Mouse (Mus musculus): Measurements from ENCODE around the gene Rnaseh2b. TPM values are rescaled to one million over a fixed set of nuclear protein-coding genes. Genes with fewer than 3 reads are reported as not detected.

Rnaseh2b gene
- total and polyA plus RNA-seq, 3 experiments, result 21.2 to 63.7 (median 53.6) TPM

- TF ChIP-seq TBP (conservative IDR thresholded peaks at IDR 0.05; ENCODE audit: low read depth, low read length) (no peak), E2F4 (IDR thresholded peaks at IDR 0.05; ENCODE audit: insufficient replicate concordance, low read depth, low read length) (no peak), BHLHE40 (IDR thresholded peaks at IDR 0.05; ENCODE audit: low read depth, low read length) (0 out of 2 replicates have a peak, but pooled peaks have one; percentile 53), ELF1 (IDR thresholded peaks at IDR 0.05; ENCODE audit: low read depth, low read length) (no peak), NELFE (IDR thresholded peaks at IDR 0.05; ENCODE audit: low read depth, low read length) (no peak), SIN3A (IDR thresholded peaks at IDR 0.05; ENCODE audit: low read length) (no peak), CHD1 (IDR thresholded peaks at IDR 0.05; ENCODE audit: low read depth, low read length) (no peak), TCF12 (IDR thresholded peaks at IDR 0.05; ENCODE audit: low read depth, low read length) (no peak), JUN (IDR thresholded peaks at IDR 0.05; ENCODE audit: insufficient read depth, low read depth, low read length) (peak; percentile 35; the same call in 1 of the 2 replicates), IRF4 (IDR thresholded peaks at IDR 0.05; ENCODE audit: low read depth, low read length) (peak; percentile 61; the same call in 1 of the 2 replicates), MXI1 (IDR thresholded peaks at IDR 0.05; ENCODE audit: low read depth, low read length) (no peak; the same call in 1 of the 2 replicates), MEF2A (IDR thresholded peaks at IDR 0.05; ENCODE audit: borderline replicate concordance, low read depth, low read length) (no peak), NRF1 (IDR thresholded peaks at IDR 0.05; ENCODE audit: low read depth, low read length) (no peak), MAX (IDR thresholded peaks at IDR 0.05; ENCODE audit: low read length) (no peak), MYC (IDR thresholded peaks at IDR 0.05; ENCODE audit: low read depth, low read length) (no peak), ZMIZ1 (IDR thresholded peaks at IDR 0.05; ENCODE audit: low read depth, low read length) (0 out of 2 replicates have a peak, but pooled peaks have one; percentile 11), POLR2A (IDR thresholded peaks at IDR 0.05; ENCODE audit: low read depth, low read length) (no peak), ZC3H11A (IDR thresholded peaks at IDR 0.05; ENCODE audit: low read depth, low read length) (no peak), MAZ (IDR thresholded peaks at IDR 0.05; ENCODE audit: low read depth, low read length) (no peak)
These were observed 61.4 kb downstream of the Rnaseh2b start (continued) for GRCm38 (mm10) chr14:62353793-62354192.

- Histone ChIP-seq H3K36me3 (replicated peaks in 1 of 2; ENCODE audit: control insufficient read depth in 1 of 2, insufficient read depth in 1 of 2, low read length in 1 of 2) (peaks cover 6 to 42% of the 10 kb centered on the region in 2 experiments), H3K79me2 (replicated peaks; ENCODE audit: control insufficient read depth, extremely low read depth, insufficient read depth, poor library complexity, severe bottlenecking) (no peaks in the 10 kb centered on the region), H3K4me3 (replicated peaks in 1 of 3; ENCODE audit: low read depth in 2 of 3, low read length in 2 of 3, poor library complexity in 1 of 3) (no peak overlapping the region), H3K27ac (ENCODE audit: insufficient read depth, low read depth) (no peak overlapping the region), H3K4me1 (ENCODE audit: control insufficient read depth in 1 of 2, insufficient read depth in 2 of 2) (peaks cover 19 to 50% of the 10 kb centered on the region in 2 experiments), H3K9ac (ENCODE audit: insufficient read depth, low read depth) (no peak overlapping the region), H3K27me3 (replicated peaks) (no peaks in the 10 kb centered on the region), H3K4me2 (ENCODE audit: insufficient read depth, low read depth, poor library complexity, severe bottlenecking) (no peak overlapping the region), H3K9me3 (replicated peaks; ENCODE audit: low read length) (no peaks in the 10 kb centered on the region)
- dilution Hi-C loops (cut with MboI; ENCODE audit: extremely low pct_ligation_motif_present, extremely low pct_unique_long_range_greater_than_20kb, low sequenced_read_pairs), result no loop called here
- TF ChIP-seq SMC3 (IDR thresholded peaks at IDR 0.05; ENCODE audit: low read depth, low read length) (no peak), UBTF (IDR thresholded peaks at IDR 0.05; ENCODE audit: low read depth, low read length) (no peak), ZNF384 (IDR thresholded peaks at IDR 0.05; ENCODE audit: low read depth, low read length) (peak; percentile 51)
- DNase-seq (ENCODE audit: extremely low read depth), result no peak
- in situ Hi-C loops (cut with MboI; ENCODE audit: low pct_ligation_motif_present, low pct_unique_long_range_greater_than_20kb, low sequenced_read_pairs), result no loop called here
These were observed 62.8 kb downstream of the Rnaseh2b start for GRCm38 (mm10) chr14:62355201-62355600.
